Mouse (Mus musculus) stomach, embryonic 15.5 days (tissue): ENCODE data around the gene Olfr1239. TPM values are rescaled to one million over a fixed set of nuclear protein-coding genes. Genes with fewer than 3 reads are reported as not detected.

Experiments used
- ATAC-seq: fragments of 200-750 bp; cut with Nextera tagmentation; 2 replicates; pipeline ENCODE4 v1.8.0; 2017; ENCODE audit warnings: low read depth, moderate number of reproducible peaks, moderate TSS enrichment; ENCODE audit not compliant: insufficient read depth, low FRiP score
- H3K27ac ChIP-seq: fragments of 300-500 bp; sonication (generic); 2 replicates; pipeline ENCODE4 v1.5.1; 2015; ENCODE audit warnings: mild to moderate bottlenecking, inconsistent platforms
- H3K27me3 ChIP-seq: fragments of 300-500 bp; sonication (generic); replicated peaks from 2 replicates; pipeline ENCODE4 v1.6.1; 2015; ENCODE audit warnings: inconsistent platforms
- H3K36me3 ChIP-seq: fragments of 300-500 bp; sonication (generic); 2 replicates; pipeline ENCODE4 v1.6.1; 2015; ENCODE audit warnings: inconsistent platforms
- H3K4me1 ChIP-seq: fragments of 300-500 bp; sonication (generic); 2 replicates; pipeline ENCODE4 v1.6.1; 2015; ENCODE audit warnings: inconsistent platforms
- H3K4me2 ChIP-seq: fragments of 300-500 bp; sonication (generic); 2 replicates; pipeline ENCODE4 v1.6.1; 2015; ENCODE audit warnings: mild to moderate bottlenecking, inconsistent platforms
- H3K4me3 ChIP-seq: fragments of 300-500 bp; sonication (generic); replicated peaks from 2 replicates; pipeline ENCODE4 v1.5.1; 2015; ENCODE audit warnings: inconsistent platforms
- H3K9ac ChIP-seq: fragments of 300-500 bp; sonication (generic); 2 replicates; pipeline ENCODE4 v1.6.1; 2015; ENCODE audit warnings: inconsistent platforms
- H3K9me3 ChIP-seq: fragments of 300-500 bp; sonication (generic); 2 replicates; pipeline ENCODE4 v1.6.1; 2016; ENCODE audit warnings: inconsistent platforms
- WGBS: fragments of 180-500 bp; shearing (Covaris S2); methylation state at CpG from one replicate; pipeline ENCODE4 v1.1.7; 2015; 5-methylcytosine and 5-hydroxymethylcytosine counted together
- polyA plus RNA-seq: library from polyadenylated mRNA; unstranded; fragments of >200 nt; fragmentation: Nextera tagmentation; extraction: Ambion mirVana; gene quantifications from 2 replicates; pipeline ENCODE4 v1.2.1, GENCODE M21; 2015

Olfr1239 gene
- not detected in 2 replicates for polyA plus RNA-seq

GRCm38 (mm10) chr2:89420307-89420706, at the start of gene Olfr1239:
Gene Olfr1239, minus strand, starts transcription at chr2:89420407.
- Histone ChIP-seq H3K4me1 (no peaks in the 10 kb centered on the region), H3K27ac (no peak within 1 kb of the TSS), H3K9ac (no peak within 1 kb of the TSS), H3K4me3 (no peak within 1 kb of the TSS), H3K36me3 (no peaks in the 10 kb centered on the region), H3K9me3 (no peaks in the 10 kb centered on the region), H3K27me3 (no peaks in the 10 kb centered on the region), H3K4me2 (no peak within 1 kb of the TSS)
- WGBS = 81% methylated on average over 2 of the region's 2 CpGs
- ATAC-seq = no peak

- no peaks in the 10 kb centered on the region for H3K27me3 ChIP-seq
- WGBS = 81% methylated on average over 3 of the region's 3 CpGs
- ATAC-seq = no peak
- no peak within 1 kb of the TSS for H3K4me3 ChIP-seq
- no peak within 1 kb of the TSS for H3K4me2 ChIP-seq
- H3K36me3 ChIP-seq = no peaks in the 10 kb centered on the region
- H3K4me1 ChIP-seq = no peaks in the 10 kb centered on the region
- no peak within 1 kb of the TSS for H3K27ac ChIP-seq
- no peak within 1 kb of the TSS for H3K9ac ChIP-seq
- no peaks in the 10 kb centered on the region for H3K9me3 ChIP-seq
These were observed 22.7 kb upstream of the Olfr1239 start, which contains the start of gene Olfr1240 for GRCm38 (mm10) chr2:89442900-89443299. Gene Olfr1240, minus strand, starts transcription at chr2:89443000.

GRCm38 (mm10) chr2:89414557-89414956, 5.7 kb downstream of the Olfr1239 start:
- Histone ChIP-seq H3K4me3 (no peak overlapping the region), H3K9ac (no peak overlapping the region), H3K36me3 (no peaks in the 10 kb centered on the region), H3K27me3 (no peaks in the 10 kb centered on the region), H3K27ac (no peak overlapping the region), H3K9me3 (no peaks in the 10 kb centered on the region), H3K4me1 (no peaks in the 10 kb centered on the region), H3K4me2 (no peak overlapping the region)
- no peak for ATAC-seq
- 91% methylated on average over 1 of the region's 1 CpGs for whole genome bisulfite sequencing

GRCm38 (mm10) chr2:89409576-89409975, 10.6 kb downstream of the Olfr1239 start, which contains the start of gene Olfr1238:
Gene Olfr1238, minus strand, starts transcription at chr2:89409676.
- H3K4me3 ChIP-seq = no peak within 1 kb of the TSS
- no peak within 1 kb of the TSS for H3K27ac ChIP-seq
- H3K27me3 ChIP-seq = no peaks in the 10 kb centered on the region
- H3K36me3 ChIP-seq = no peaks in the 10 kb centered on the region
- no peak within 1 kb of the TSS for H3K9ac ChIP-seq
- no peaks in the 10 kb centered on the region for H3K9me3 ChIP-seq
- H3K4me1 ChIP-seq = no peaks in the 10 kb centered on the region
- ATAC-seq = no peak
- H3K4me2 ChIP-seq = no peak within 1 kb of the TSS
- 94% methylated on average over 2 of the region's 2 CpGs for WGBS

GRCm38 (mm10) chr2:89400882-89401281, 19.3 kb downstream of the Olfr1239 start:
- Histone ChIP-seq H3K9me3 (no peaks in the 10 kb centered on the region), H3K4me2 (no peak overlapping the region), H3K4me3 (no peak overlapping the region), H3K27ac (no peak overlapping the region), H3K4me1 (no peaks in the 10 kb centered on the region), H3K27me3 (no peaks in the 10 kb centered on the region), H3K9ac (no peak overlapping the region), H3K36me3 (no peaks in the 10 kb centered on the region)
- WGBS = 71% methylated on average over 1 of the region's 1 CpGs
- no peak for ATAC-seq

Other genes starting within 250 kb of the Olfr1239 start
- not detected in 2 replicates for gene Olfr1225, start 245.7 kb downstream of the Olfr1239 start, polyA plus RNA-seq
- not detected in 2 replicates for gene Olfr1226, start 220.4 kb downstream of the Olfr1239 start, polyA plus RNA-seq
- not detected in 2 replicates for gene Olfr1228, start 166.3 kb downstream of the Olfr1239 start, polyA plus RNA-seq
- not detected in 2 replicates for gene Olfr1229, start 132.4 kb downstream of the Olfr1239 start, polyA plus RNA-seq
- not detected in 2 replicates for gene Olfr1230, start 123.1 kb downstream of the Olfr1239 start, polyA plus RNA-seq
- not detected in 2 replicates for gene Olfr1231, start 113.3 kb downstream of the Olfr1239 start, polyA plus RNA-seq
- not detected in 2 replicates for gene Olfr1232, start 90.7 kb downstream of the Olfr1239 start, polyA plus RNA-seq
- not detected in 2 replicates for gene Olfr1233, start 78.0 kb downstream of the Olfr1239 start, polyA plus RNA-seq
- gene Olfr1234, start 55.5 kb downstream of the Olfr1239 start, polyA plus RNA-seq = not detected in 2 replicates
- gene Olfr1238, start 10.7 kb downstream of the Olfr1239 start, polyA plus RNA-seq = not detected in 2 replicates
- gene Olfr1240, start 22.6 kb upstream of the Olfr1239 start, polyA plus RNA-seq = not detected in 2 replicates
- not detected in 2 replicates for gene Olfr1241, start 66.7 kb upstream of the Olfr1239 start, polyA plus RNA-seq
- gene Olfr1242, start 77.9 kb upstream of the Olfr1239 start, polyA plus RNA-seq = not detected in 2 replicates
- not detected in 2 replicates for gene Olfr1243, start 111.1 kb upstream of the Olfr1239 start, polyA plus RNA-seq
- not detected in 2 replicates for gene Olfr1245, start 158.0 kb upstream of the Olfr1239 start, polyA plus RNA-seq
- gene Olfr1246, start 172.8 kb upstream of the Olfr1239 start, polyA plus RNA-seq = not detected in 2 replicates
- gene Olfr1247, start 193.7 kb upstream of the Olfr1239 start, polyA plus RNA-seq = 0.03 TPM in 1 of 2 replicates, not detected in the other
- not detected in 2 replicates for gene Olfr1248, start 197.8 kb upstream of the Olfr1239 start, polyA plus RNA-seq
- gene Olfr1249, start 214.6 kb upstream of the Olfr1239 start, polyA plus RNA-seq = not detected in 2 replicates
- gene Olfr1250, start 241.1 kb upstream of the Olfr1239 start, polyA plus RNA-seq = not detected in 2 replicates